Mouse (Mus musculus) erythroblast, embryonic 14.5 days (primary cell): ENCODE measurements around the gene Fam129b. TPM values are rescaled to one million over a fixed set of nuclear protein-coding genes. Genes with fewer than 3 reads are reported as not detected.
A peak's percentile ranks its signal among the peaks of the same experiment; 100 is the strongest.

Experiments
- H3K27me3 ChIP-seq: 2 replicates; pipeline ENCODE4 v1.6.1; 2012; ENCODE audit warnings: inconsistent platforms; ENCODE audit not compliant: control insufficient read depth
- H3K36me3 ChIP-seq: 2 replicates; pipeline ENCODE4 v1.6.1; 2012; ENCODE audit warnings: mild to moderate bottlenecking, inconsistent platforms; ENCODE audit not compliant: control insufficient read depth
- H3K4me1 ChIP-seq: 2 replicates; pipeline ENCODE4 v1.6.1; 2012; ENCODE audit warnings: inconsistent platforms; ENCODE audit not compliant: control insufficient read depth
- H3K4me3 ChIP-seq: replicated peaks from 2 replicates; pipeline ENCODE3; 2012; ENCODE audit warnings: moderate library complexity, mild to moderate bottlenecking, inconsistent platforms
- H3K9me3 ChIP-seq: 2 replicates; pipeline ENCODE4 v1.6.1; 2012; ENCODE audit warnings: low read length, inconsistent platforms, mixed read lengths; ENCODE audit not compliant: control insufficient read depth
- GATA1 ChIP-seq: IDR thresholded peaks from 2 replicates; pipeline ENCODE4 v1.6.1; 2012; ENCODE audit warnings: low read length, inconsistent platforms, mixed read lengths
- TAL1 ChIP-seq: IDR thresholded peaks from 3 replicates; pipeline ENCODE4 v1.6.1; 2012; ENCODE audit warnings: low read length, inconsistent platforms, mixed read lengths
- polyA plus RNA-seq: library from polyadenylated mRNA; stranded (reverse); fragments of >175 nt; gene quantifications from 2 replicates; pipeline ENCODE4 v1.2.3, GENCODE M21; 2012

Fam129b gene
- polyA plus RNA-seq, result 0.11 and 0.13 TPM in 2 replicates

DNA sequence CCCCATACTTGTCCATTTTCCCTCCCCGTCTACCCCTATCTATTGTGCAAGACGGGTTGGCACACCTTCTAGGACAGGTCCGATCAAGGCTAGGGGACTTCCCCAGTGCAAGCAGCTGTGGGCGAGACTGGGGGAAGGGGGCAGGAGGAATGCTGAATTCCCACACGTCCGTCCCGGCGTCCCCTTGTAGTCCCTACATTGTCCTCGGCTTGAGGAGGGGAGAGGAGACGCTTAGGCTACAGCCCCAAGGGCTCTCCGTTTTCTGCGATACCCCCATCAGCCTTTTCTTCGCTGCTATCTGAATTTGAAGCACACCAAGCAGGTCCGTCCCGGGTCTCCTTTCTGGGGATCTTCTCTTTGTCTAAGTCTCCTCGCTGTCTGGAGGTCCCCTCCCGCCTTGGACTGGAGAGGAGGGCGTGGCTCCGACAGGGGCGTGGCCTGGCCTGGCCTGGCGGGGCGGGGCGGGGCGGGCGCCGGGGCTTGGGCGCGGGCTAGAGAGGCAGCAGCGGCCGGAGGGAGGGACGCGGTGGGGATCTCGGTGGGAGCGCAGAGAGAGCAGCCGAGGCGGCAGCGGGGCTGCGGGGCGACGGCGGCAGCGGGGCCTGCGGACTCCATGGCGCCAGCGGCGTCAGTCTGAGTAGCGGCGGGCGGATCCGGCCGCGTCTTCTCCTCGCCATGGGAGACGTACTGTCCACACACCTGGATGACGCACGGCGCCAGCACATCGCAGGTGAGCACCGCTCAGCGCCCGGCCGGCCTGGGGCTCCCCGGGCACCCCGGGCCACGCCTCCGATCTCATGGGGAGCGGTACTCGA lies at the start of gene Fam129b:
Gene Fam129b, plus strand, starts transcription at position 440 of the 815 bp plus-strand sequence.
- TF ChIP-seq TAL1 (no peak), GATA1 (no peak)
- Histone ChIP-seq H3K36me3 (no peaks in the 10 kb centered on the region), H3K4me1 (peaks cover 30% of the 10 kb centered on the region), H3K4me3 (peak within 1 kb of the TSS; percentile 69), H3K9me3 (no peaks in the 10 kb centered on the region), H3K27me3 (peaks cover 32% of the 10 kb centered on the region)

DNA sequence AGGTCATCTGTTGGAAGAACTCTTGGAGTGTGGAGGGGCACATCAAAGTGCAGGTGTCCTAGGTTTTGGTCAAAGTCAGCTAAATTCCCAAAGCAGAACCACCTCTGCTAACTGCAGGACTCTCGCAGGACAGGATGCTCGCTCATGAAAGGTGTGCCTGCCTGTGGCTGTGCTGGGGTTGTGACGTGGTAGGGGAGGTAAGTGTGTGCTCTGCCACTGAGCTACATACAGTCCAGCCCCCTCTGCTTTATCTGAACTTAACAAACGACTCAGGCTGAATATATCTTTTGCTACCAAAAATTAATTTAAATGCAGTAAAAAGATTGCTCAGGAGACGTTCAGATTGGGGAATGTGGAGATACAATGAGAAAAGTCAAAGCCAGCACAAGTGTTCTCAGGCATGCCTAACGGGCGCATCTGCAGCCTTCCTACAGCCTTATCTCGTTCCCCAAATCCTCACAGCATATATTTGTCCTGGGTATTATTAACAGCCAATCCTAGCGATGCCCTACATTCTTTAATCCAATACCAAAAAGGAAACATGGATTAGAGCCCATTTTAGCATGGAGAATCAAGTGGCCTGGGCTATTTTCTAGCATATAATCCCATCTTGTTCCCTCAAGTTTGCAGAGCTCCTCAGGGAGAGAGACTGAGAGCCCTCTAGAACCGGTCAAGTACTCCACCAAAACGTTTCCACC lies 46.8 kb upstream of the Fam129b start:
- Histone ChIP-seq H3K9me3 (no peaks in the 10 kb centered on the region), H3K36me3 (no peaks in the 10 kb centered on the region), H3K27me3 (no peaks in the 10 kb centered on the region), H3K4me1 (peaks cover 2% of the 10 kb centered on the region; the same call in 1 of the 2 replicates), H3K4me3 (no peak overlapping the region)
- TF ChIP-seq GATA1, result no peak
- no peak for TF ChIP-seq TAL1

DNA sequence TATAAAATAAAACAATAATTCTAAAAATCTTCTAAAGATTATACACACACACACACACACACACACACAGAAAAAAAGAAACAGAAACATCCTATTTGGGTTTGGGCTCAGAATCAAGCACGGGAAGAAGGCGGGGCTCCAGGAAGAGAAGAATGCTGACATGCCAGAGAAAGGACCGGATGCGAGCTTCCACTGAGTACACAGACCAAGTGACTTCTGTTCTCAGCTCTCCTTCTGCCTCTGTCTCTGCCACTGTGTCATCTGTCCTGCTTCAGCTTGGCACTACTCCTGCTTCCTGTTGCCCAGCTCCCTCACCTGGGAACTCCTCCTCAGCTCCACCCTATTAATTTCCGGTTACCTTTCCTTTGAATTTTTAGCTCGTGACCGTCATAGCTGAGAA lies 41.4 kb upstream of the Fam129b start:
- no peak for TF ChIP-seq GATA1
- Histone ChIP-seq H3K4me3 (no peak overlapping the region), H3K36me3 (no peaks in the 10 kb centered on the region), H3K9me3 (no peaks in the 10 kb centered on the region), H3K27me3 (no peaks in the 10 kb centered on the region), H3K4me1 (no peaks in the 10 kb centered on the region)

DNA sequence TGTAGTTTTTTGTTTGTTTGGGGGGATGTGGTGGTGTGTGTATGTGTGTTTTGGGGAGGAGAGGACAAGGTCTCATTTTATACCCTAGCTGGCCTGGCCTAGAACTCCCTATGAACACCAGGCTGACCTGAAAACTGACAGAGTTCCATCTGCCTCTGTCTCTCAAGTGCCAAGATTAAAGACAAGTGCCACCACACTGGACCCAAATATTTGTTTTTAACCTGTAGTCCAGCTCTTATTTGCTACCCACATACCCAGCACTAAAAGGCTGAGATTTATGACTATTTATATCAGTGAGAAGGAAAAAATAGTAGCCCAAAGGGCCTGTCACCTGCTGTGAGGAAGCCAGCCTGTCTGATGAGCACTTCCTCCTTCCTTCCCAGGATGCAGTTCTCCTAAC lies 40.3 kb upstream of the Fam129b start:
- no peaks in the 10 kb centered on the region for H3K4me1 ChIP-seq
- H3K9me3 ChIP-seq, result no peaks in the 10 kb centered on the region
- H3K36me3 ChIP-seq, result no peaks in the 10 kb centered on the region
- H3K4me3 ChIP-seq, result no peak overlapping the region
- TF ChIP-seq TAL1 (no peak), GATA1 (no peak)
- H3K27me3 ChIP-seq, result no peaks in the 10 kb centered on the region

DNA sequence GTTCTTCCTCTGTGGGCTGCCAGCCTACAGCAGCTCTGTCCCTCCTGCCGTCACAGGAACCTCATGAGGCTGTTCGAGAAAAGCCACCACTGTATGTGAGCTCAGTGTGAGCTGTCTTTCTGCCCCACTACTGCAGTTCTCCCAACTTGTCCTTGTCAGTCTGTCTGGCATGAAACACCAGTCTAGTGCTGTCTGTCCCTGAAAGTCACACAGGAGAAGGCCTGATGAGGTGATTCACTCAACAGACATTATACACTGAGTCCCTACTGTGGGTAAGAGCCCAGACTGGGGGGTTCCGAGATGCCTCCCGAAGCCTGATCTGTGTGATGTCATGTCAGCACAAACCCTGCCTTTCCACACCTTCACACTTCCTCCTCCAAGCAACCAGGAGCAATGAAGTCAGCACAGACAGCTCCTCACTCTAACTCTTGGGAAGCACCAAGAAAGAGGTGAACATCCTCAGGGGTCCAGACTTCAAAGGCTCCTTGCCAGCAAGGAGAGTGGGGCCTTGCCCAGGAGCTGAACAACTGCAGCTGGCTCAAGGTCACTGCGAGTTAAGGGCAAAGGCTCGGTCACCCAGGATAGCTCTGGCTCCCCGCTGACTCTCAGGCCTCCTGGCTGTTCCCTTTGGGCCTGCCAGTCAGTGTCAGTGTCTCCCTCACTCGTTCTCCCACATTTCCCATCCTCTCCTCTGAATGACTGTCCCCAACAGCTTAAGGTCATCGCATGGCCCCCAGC lies 37.6 kb upstream of the Fam129b start:
- H3K4me1 ChIP-seq, result no peaks in the 10 kb centered on the region
- no peaks in the 10 kb centered on the region for H3K27me3 ChIP-seq
- H3K4me3 ChIP-seq, result no peak overlapping the region
- no peaks in the 10 kb centered on the region for H3K9me3 ChIP-seq
- TF ChIP-seq TAL1, result no peak
- no peak for TF ChIP-seq GATA1
- no peaks in the 10 kb centered on the region for H3K36me3 ChIP-seq

DNA sequence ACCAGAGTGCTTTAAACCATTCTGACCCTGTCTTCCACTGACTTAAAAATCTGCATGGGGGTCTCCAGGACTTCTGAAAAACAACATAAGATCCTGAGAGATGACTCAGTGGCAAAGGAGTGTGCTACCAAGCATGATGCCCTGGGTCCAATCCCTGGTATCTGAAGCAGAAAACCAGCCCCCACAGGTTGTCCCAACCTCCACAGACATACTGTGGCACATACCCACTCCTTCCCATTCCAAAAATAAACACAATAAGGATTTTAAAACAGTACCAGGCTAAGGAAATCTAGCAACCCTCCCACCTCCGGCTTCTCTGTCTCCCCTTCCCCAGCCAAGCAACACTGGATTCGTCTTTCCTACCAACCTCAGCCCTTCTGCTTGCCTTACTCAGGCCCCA lies 36.7 kb upstream of the Fam129b start:
- no peaks in the 10 kb centered on the region for H3K27me3 ChIP-seq
- TF ChIP-seq TAL1, result no peak
- no peaks in the 10 kb centered on the region for H3K9me3 ChIP-seq
- no peaks in the 10 kb centered on the region for H3K4me1 ChIP-seq
- no peaks in the 10 kb centered on the region for H3K36me3 ChIP-seq
- H3K4me3 ChIP-seq, result no peak overlapping the region

DNA sequence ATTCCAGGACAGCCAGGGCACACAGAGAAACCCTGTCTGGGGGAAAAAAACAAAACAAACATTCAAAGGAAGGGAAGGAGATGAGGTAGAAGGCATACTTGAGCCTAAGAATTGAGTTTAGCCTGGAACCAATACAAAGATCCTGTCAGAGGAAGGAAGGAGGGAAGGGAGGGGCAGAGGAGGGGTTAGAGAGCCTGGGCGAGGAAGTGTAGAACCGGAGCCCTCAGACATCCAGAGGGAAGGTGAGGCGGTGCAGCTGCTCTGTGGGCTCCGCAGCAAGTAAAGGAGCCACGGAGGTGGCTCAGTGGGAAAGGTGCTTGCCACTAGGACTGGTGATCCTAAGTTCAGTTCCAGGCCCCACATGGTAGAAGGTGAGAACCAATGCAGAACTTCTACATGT lies 34.8 kb upstream of the Fam129b start:
- Histone ChIP-seq H3K4me3 (no peak overlapping the region), H3K4me1 (peaks cover 5% of the 10 kb centered on the region), H3K9me3 (no peaks in the 10 kb centered on the region), H3K27me3 (peaks cover 10% of the 10 kb centered on the region), H3K36me3 (no peaks in the 10 kb centered on the region)
- TF ChIP-seq TAL1, result no peak

- Histone ChIP-seq H3K36me3 (no peaks in the 10 kb centered on the region), H3K9me3 (no peaks in the 10 kb centered on the region), H3K4me1 (peaks cover 19% of the 10 kb centered on the region), H3K27me3 (peaks cover 19% of the 10 kb centered on the region), H3K4me3 (no peak overlapping the region)
- no peak for TF ChIP-seq TAL1
- TF ChIP-seq GATA1, result no peak
Observed at GRCm38 (mm10) chr2:32842558-32842957, 33.4 kb upstream of the Fam129b start.

- TF ChIP-seq TAL1, result no peak
Observed at GRCm38 (mm10) chr2:32845572-32846100, 30.3 kb upstream of the Fam129b start.

More at GRCm38 (mm10) chr2:32845572-32846100, 30.3 kb upstream of the Fam129b start:
- Histone ChIP-seq H3K36me3 (no peaks in the 10 kb centered on the region), H3K4me3 (peak overlapping the region; percentile 76), H3K27me3 (peaks cover 24% of the 10 kb centered on the region), H3K9me3 (no peaks in the 10 kb centered on the region), H3K4me1 (peaks cover 22% of the 10 kb centered on the region)
